Mouse (Mus musculus) gastrocnemius, postnatal 36 days (tissue): ENCODE measurements around the gene Rab1a. TPM values are rescaled to one million over a fixed set of nuclear protein-coding genes. Genes with fewer than 3 reads are reported as not detected.
"Not testable (repeated sequence)": the region's sequence is repeated elsewhere in the genome, so short reads cannot be mapped to it uniquely, and the experiment has no call there.

Source experiments
- DNase-seq, 2 experiments: peaks; one replicate each; pipeline ENCODE4 v3.0.0; 2022
- intact Hi-C: fragments of 180-260 bp; cut with DNase I; formaldehyde crosslinking; loops from one replicate; pipeline ENCODE4 v1.15.1; 2025
- long read RNA-seq, 2 experiments: library from polyadenylated mRNA; stranded (forward); transcript quantifications; one replicate each; pipeline ENCODE4 v2.0.0; 2021
- total RNA-seq, 2 experiments: library from RNA; stranded (reverse); gene quantifications; 2 replicates each; pipeline ENCODE4 v1.2.3; 2021

Rab1a gene
- total RNA-seq = 10 to 100 TPM; 78.3 to 88.9 TPM
- long read RNA-seq, experiment 1, transcript Rab1a-201 (6 exons, 2,827 nt) = major isoform, 69 of 82 reads
- long read RNA-seq, experiment 1, partial matches to known transcripts = 4 of 82 reads
- long read RNA-seq, experiment 1, other reads (novel, unspliced or antisense) = 9 of 82 reads
- long read RNA-seq, experiment 2, transcript Rab1a-201 (6 exons, 2,827 nt) = major isoform, 100 of 121 reads
- long read RNA-seq, experiment 2, partial matches to known transcripts = 19 of 121 reads
- long read RNA-seq, experiment 2, other reads (novel, unspliced or antisense) = 2 of 121 reads

GRCm38 (mm10) chr11:20200713-20201575 is at the start of gene Rab1a:
Rab1a (plus strand) TSS chr11:20201432.
- peak; percentile 99 to 100 for DNase-seq
- intact Hi-C loops = loop anchor here (5.0 to 10.0 kb wide), 2 partner anchors 46 to 276 kb away; partner anchors contain the start of genes Cep68 and Spred2

- intact Hi-C loops = no loop called here
- DNase-seq = no peak
These were observed 48.9 kb upstream of the Rab1a start for GRCm38 (mm10) chr11:20152107-20152901.

GRCm38 (mm10) chr11:20153542-20153941 is 47.7 kb upstream of the Rab1a start:
- DNase-seq, intact Hi-C loops: not testable (repeated sequence)

GRCm38 (mm10) chr11:20158879-20159278 is 42.4 kb upstream of the Rab1a start:
- intact Hi-C loops = no loop called here
- DNase-seq = no peak

GRCm38 (mm10) chr11:20164979-20165867 is 36.0 kb upstream of the Rab1a start:
- intact Hi-C loops = no loop called here

GRCm38 (mm10) chr11:20165991-20166390 is 35.2 kb upstream of the Rab1a start:
- no peak for DNase-seq
- intact Hi-C loops = no loop called here

More at GRCm38 (mm10) chr11:20164979-20165867, 36.0 kb upstream of the Rab1a start:
- no peak for DNase-seq

GRCm38 (mm10) chr11:20166476-20166875 is 34.8 kb upstream of the Rab1a start:
- intact Hi-C loops, DNase-seq: not testable (repeated sequence)

GRCm38 (mm10) chr11:20168972-20169371 is 32.3 kb upstream of the Rab1a start:
- intact Hi-C loops = no loop called here

GRCm38 (mm10) chr11:20187271-20187670 is 14.0 kb upstream of the Rab1a start:
- intact Hi-C loops = no loop called here
- no peak for DNase-seq

More at GRCm38 (mm10) chr11:20168972-20169371, 32.3 kb upstream of the Rab1a start:
- DNase-seq = no peak

- no peak for DNase-seq
- intact Hi-C loops = loop anchor here (10.0 kb wide), 1 partner anchor 68 kb away; no protein-coding TSS in a partner anchor
These were observed 8.0 kb upstream of the Rab1a start for GRCm38 (mm10) chr11:20193100-20193736.

GRCm38 (mm10) chr11:20201661-20202101 is 449 bp downstream of the Rab1a start:
- intact Hi-C loops = loop anchor here (5.0 to 10.0 kb wide), 2 partner anchors 46 to 277 kb away; partner anchors contain the start of genes Cep68 and Spred2
- DNase-seq = peak in 1 of 2 experiments; percentile 31

- DNase-seq = no peak
- intact Hi-C loops = loop anchor here (5.0 to 10.0 kb wide), 2 partner anchors 45 to 278 kb away; partner anchors contain the start of genes Cep68 and Spred2
These were observed 1.2 kb downstream of the Rab1a start for GRCm38 (mm10) chr11:20202299-20203011.

GRCm38 (mm10) chr11:20204321-20204720 is 3.1 kb downstream of the Rab1a start:
- no peak for DNase-seq
- intact Hi-C loops = loop anchor here (5.0 to 10.0 kb wide), 2 partner anchors 43 to 280 kb away; partner anchors contain the start of genes Cep68 and Spred2

- intact Hi-C loops = loop anchor here (5.0 to 10.0 kb wide), 2 partner anchors 42 to 280 kb away; partner anchors contain the start of genes Cep68 and Spred2
- no peak for DNase-seq
These were observed 3.7 kb downstream of the Rab1a start for GRCm38 (mm10) chr11:20204870-20205446.

GRCm38 (mm10) chr11:20205538-20205937 is 4.3 kb downstream of the Rab1a start:
- DNase-seq = no peak
- intact Hi-C loops = loop anchor here (10.0 kb wide), 1 partner anchor 281 kb away; the partner anchor contains the start of gene Spred2

GRCm38 (mm10) chr11:20206626-20207223 is 5.5 kb downstream of the Rab1a start:
- DNase-seq = no peak
- intact Hi-C loops = loop anchor here (10.0 kb wide), 1 partner anchor 282 kb away; the partner anchor contains the start of gene Spred2

GRCm38 (mm10) chr11:20207589-20207988 is 6.4 kb downstream of the Rab1a start:
- intact Hi-C loops = loop anchor here (10.0 kb wide), 1 partner anchor 283 kb away; the partner anchor contains the start of gene Spred2
- DNase-seq = no peak
